Comparison of ENCODE assay signal across 10 mouse cellular contexts in the genomic region with DNA sequence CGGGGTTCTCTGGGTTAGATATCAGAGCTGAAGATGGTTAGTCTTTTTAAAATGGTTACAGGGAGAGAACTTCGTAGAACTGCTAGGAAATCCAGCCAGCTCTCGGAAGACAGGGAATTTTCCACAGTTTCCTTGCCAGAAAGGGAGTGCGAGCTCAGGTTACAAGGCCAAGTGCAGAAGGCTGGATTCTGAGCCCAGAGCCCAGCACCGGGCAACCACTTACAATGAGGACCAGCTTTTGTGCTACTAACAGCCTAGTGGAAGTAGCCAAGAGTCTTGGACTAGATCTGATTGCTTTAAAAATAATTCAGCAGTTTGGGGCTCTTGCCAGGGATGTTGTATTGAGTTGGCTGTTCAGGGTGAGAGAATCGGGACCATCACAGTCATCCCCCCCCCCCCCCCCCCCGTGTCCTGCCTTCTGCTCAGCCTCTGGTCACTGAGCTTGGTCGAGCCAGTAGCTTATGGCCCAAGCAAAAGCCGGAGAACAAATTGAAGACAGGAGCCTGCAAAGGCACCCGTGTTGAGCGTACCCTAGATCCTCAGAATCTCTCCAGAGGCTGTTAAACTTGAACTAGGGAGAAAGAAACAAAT. TPM values are rescaled to one million over a fixed set of nuclear protein-coding genes. Genes with fewer than 3 reads are reported as not detected.
A peak's percentile ranks its signal among the peaks of the same experiment; 100 is the strongest.
DNase-seq lines count a peak whose midpoint lies in the region; ATAC-seq and TF ChIP-seq lines count a peak whose summit lies in the region.
"Had no signal": no experiment of that assay in that cellular context is flagged by ENCODE, and none has a peak within 500 bp of the region (broad histone marks: within the 10 kb centered on the region; RNA-seq: fewer than 3 reads in every experiment).

No protein-coding gene starts in this region.

- no peak for ATAC-seq in kidney, postnatal 0 days (replicated peaks; ENCODE audit: low FRiP score, low read depth)
- ATAC-seq in intestine, embryonic 15.5 days = no peak

- DNase-seq in adrenal gland, adult 2 months = peak; percentile 51
- no peak for DNase-seq in adrenal gland, postnatal 4 days (ENCODE audit: low spot score in 2 of 2)
- DNase-seq in kidney, postnatal 0 days (ENCODE audit: low spot score) = peak; percentile 67
- DNase-seq in kidney, postnatal 10 days = no peak
- DNase-seq in brain, adult 2 months (ENCODE audit: low read depth, low spot score) = peak; percentile 30
- DNase-seq in layer of hippocampus, postnatal 10 days (ENCODE audit: low spot score in 2 of 2) = peak; percentile 24 to 43
- DNase-seq in spleen, postnatal 4 days (ENCODE audit: low spot score in 2 of 2) = no peak

- TF ChIP-seq CTCF in kidney, postnatal 0 days (IDR thresholded peaks at IDR 0.05; ENCODE audit: low read depth) = no peak

- H3K27me3 ChIP-seq in kidney, postnatal 0 days (ENCODE audit: insufficient read depth, low read length) = no peaks in the 10 kb centered on the region
- H3K27me3 ChIP-seq in intestine, embryonic 15.5 days (replicated peaks) = no peaks in the 10 kb centered on the region

- no peak overlapping the region for H3K4me3 ChIP-seq in kidney, postnatal 0 days (replicated peaks; ENCODE audit: low read depth, low read length)
- no peak overlapping the region for H3K4me3 ChIP-seq in intestine, embryonic 15.5 days (replicated peaks)
- H3K4me3 ChIP-seq: myocyte had no signal

- H3K9ac ChIP-seq in kidney, postnatal 0 days (ENCODE audit: low read depth, low read length) = no peak overlapping the region
- no peak overlapping the region for H3K9ac ChIP-seq in intestine, embryonic 15.5 days

- no peak overlapping the region for H3K4me2 ChIP-seq in kidney, postnatal 0 days (ENCODE audit: low read length)
- no peak overlapping the region for H3K4me2 ChIP-seq in intestine, embryonic 15.5 days (replicated peaks)

- no peak overlapping the region for H3K27ac ChIP-seq in kidney, postnatal 0 days
- H3K27ac ChIP-seq in intestine, embryonic 15.5 days = no peak overlapping the region
- H3K27ac ChIP-seq: stomach, postnatal 0 days had no signal

- no peaks in the 10 kb centered on the region for H3K4me1 ChIP-seq in kidney, postnatal 0 days (replicated peaks; ENCODE audit: insufficient read depth, low read length)
- no peaks in the 10 kb centered on the region for H3K4me1 ChIP-seq in intestine, embryonic 15.5 days (replicated peaks)

- WGBS in kidney, postnatal 0 days = 42% methylated on average over 11 of the region's 11 CpGs
- WGBS in intestine, embryonic 15.5 days = 71% methylated on average over 11 of the region's 11 CpGs

- no peaks in the 10 kb centered on the region for H3K9me3 ChIP-seq in kidney, postnatal 0 days (replicated peaks; ENCODE audit: low read length)
- no peaks in the 10 kb centered on the region for H3K9me3 ChIP-seq in intestine, embryonic 15.5 days

- no peaks in the 10 kb centered on the region for H3K36me3 ChIP-seq in kidney, postnatal 0 days (ENCODE audit: insufficient read depth, low read length)
- no peaks in the 10 kb centered on the region for H3K36me3 ChIP-seq in intestine, embryonic 15.5 days

RNA-seq across cellular contexts. Expression of a gene that starts 59.3 kb away (rescaled TPM):
- 1 to 10 TPM; 6.9 to 8.2 TPM for total RNA-seq in adrenal gland, adult 2 months (2021)
- polyA plus RNA-seq in adrenal gland, adult 2 months (2012; rRNA removed) = 6.8 and 7.7 TPM in 2 replicates
- 10 to 100 TPM; 11.9 to 12.5 TPM for total RNA-seq in adrenal gland, postnatal 4 days (2021)
- polyA plus RNA-seq in kidney, postnatal 0 days (2015; fragmentation: Nextera tagmentation; extraction: Ambion mirVana) = 13.2 and 13.8 TPM in 2 replicates
- total RNA-seq in layer of hippocampus, postnatal 10 days (2021) = 1 to 10 TPM; 8.4 to 8.6 TPM
- polyA plus RNA-seq in intestine, embryonic 15.5 days (2015; fragmentation: Nextera tagmentation; extraction: Ambion mirVana) = 15.6 and 17.4 TPM in 2 replicates

RNA-seq across cellular contexts. Expression of a gene that starts 59.4 kb away (rescaled TPM):
- total RNA-seq in adrenal gland, adult 2 months (2021) = 10 to 100 TPM; 18.9 to 19.6 TPM
- 1.4 and 1.6 TPM in 2 replicates for polyA plus RNA-seq in adrenal gland, adult 2 months (2012; rRNA removed)
- 10 to 100 TPM; 24.2 to 24.8 TPM for total RNA-seq in adrenal gland, postnatal 4 days (2021)
- polyA plus RNA-seq in kidney, postnatal 0 days (2015; fragmentation: Nextera tagmentation; extraction: Ambion mirVana) = 9.7 and 10.0 TPM in 2 replicates
- total RNA-seq in layer of hippocampus, postnatal 10 days (2021) = 10 to 100 TPM; 19.3 to 21.1 TPM
- 10.1 and 10.5 TPM in 2 replicates for polyA plus RNA-seq in intestine, embryonic 15.5 days (2015; fragmentation: Nextera tagmentation; extraction: Ambion mirVana)

Comparison
In these comparisons a context has a peak if more than half of its experiments do, and no peak if none do; other contexts are left out.
1. DNase-seq: peak in adrenal gland, adult 2 months (single experiment), kidney, postnatal 0 days (single experiment), brain, adult 2 months (single experiment) and layer of hippocampus, postnatal 10 days (2 of 2); none in adrenal gland, postnatal 4 days (0 of 2), kidney, postnatal 10 days (single experiment) and spleen, postnatal 4 days (0 of 2).